Mouse (Mus musculus): ENCODE results near the gene Pard3. TPM values are rescaled to one million over a fixed set of nuclear protein-coding genes. Genes with fewer than 3 reads are reported as not detected.

The Pard3 gene
- polyA plus RNA-seq, 1 experiment, result 13.2 TPM

- Histone ChIP-seq H3K27ac (ENCODE audit: insufficient read depth, low read length) (no peak overlapping the region), H3K4me3 (replicated peaks; ENCODE audit: insufficient read depth, low read depth, low read length) (no peak overlapping the region), H3K27me3 (ENCODE audit: control insufficient read depth, insufficient read depth, low read length) (no peaks in the 10 kb centered on the region; the same call in 1 of the 2 replicates), H3K4me1 (ENCODE audit: control insufficient read depth, insufficient read depth, low read length) (no peaks in the 10 kb centered on the region)
- WGBS, result 76% methylated on average over 4 of the region's 4 CpGs
- no peak for DNase-seq
- no peak for TF ChIP-seq CTCF (IDR thresholded peaks at IDR 0.05; ENCODE audit: borderline replicate concordance, insufficient read depth, low read depth, low read length)
- no peak for TF ChIP-seq POLR2A (IDR thresholded peaks at IDR 0.05; ENCODE audit: borderline replicate concordance, insufficient read depth, low read length)
Measured at GRCm38 (mm10) chr8:127250746-127251145, 187.1 kb downstream of the Pard3 start.

GRCm38 (mm10) chr8:127251476-127251875 is 187.8 kb downstream of the Pard3 start:
- DNase-seq, result no peak
- WGBS, result 99% methylated on average over 3 of the region's 3 CpGs
- Histone ChIP-seq H3K27ac (ENCODE audit: insufficient read depth, low read length) (no peak overlapping the region), H3K4me1 (ENCODE audit: control insufficient read depth, insufficient read depth, low read length) (no peaks in the 10 kb centered on the region), H3K4me3 (replicated peaks; ENCODE audit: insufficient read depth, low read depth, low read length) (no peak overlapping the region), H3K27me3 (ENCODE audit: control insufficient read depth, insufficient read depth, low read length) (no peaks in the 10 kb centered on the region; the same call in 1 of the 2 replicates)
- TF ChIP-seq CTCF (IDR thresholded peaks at IDR 0.05; ENCODE audit: borderline replicate concordance, insufficient read depth, low read depth, low read length), result no peak
- no peak for TF ChIP-seq POLR2A (IDR thresholded peaks at IDR 0.05; ENCODE audit: borderline replicate concordance, insufficient read depth, low read length)

GRCm38 (mm10) chr8:127251985-127252384 is 188.3 kb downstream of the Pard3 start:
- Histone ChIP-seq H3K27ac (ENCODE audit: insufficient read depth, low read length) (no peak overlapping the region), H3K4me1 (ENCODE audit: control insufficient read depth, insufficient read depth, low read length) (no peaks in the 10 kb centered on the region), H3K27me3 (ENCODE audit: control insufficient read depth, insufficient read depth, low read length) (no peaks in the 10 kb centered on the region; the same call in 1 of the 2 replicates), H3K4me3 (replicated peaks; ENCODE audit: insufficient read depth, low read depth, low read length) (no peak overlapping the region)
- DNase-seq, result no peak
- no peak for TF ChIP-seq POLR2A (IDR thresholded peaks at IDR 0.05; ENCODE audit: borderline replicate concordance, insufficient read depth, low read length)
- no peak for TF ChIP-seq CTCF (IDR thresholded peaks at IDR 0.05; ENCODE audit: borderline replicate concordance, insufficient read depth, low read depth, low read length)
- WGBS, result 87% methylated on average over 13 of the region's 13 CpGs

GRCm38 (mm10) chr8:127254625-127255024 is 190.9 kb downstream of the Pard3 start:
- TF ChIP-seq CTCF (IDR thresholded peaks at IDR 0.05; ENCODE audit: borderline replicate concordance, insufficient read depth, low read depth, low read length), result no peak
- no peak for TF ChIP-seq POLR2A (IDR thresholded peaks at IDR 0.05; ENCODE audit: borderline replicate concordance, insufficient read depth, low read length)
- H3K4me1 ChIP-seq (ENCODE audit: control insufficient read depth, insufficient read depth, low read length), result no peaks in the 10 kb centered on the region
- DNase-seq, result no peak
- no peak overlapping the region for H3K27ac ChIP-seq (ENCODE audit: insufficient read depth, low read length)
- no peaks in the 10 kb centered on the region; the same call in 1 of the 2 replicates for H3K27me3 ChIP-seq (ENCODE audit: control insufficient read depth, insufficient read depth, low read length)
- WGBS, result 89% methylated on average over 7 of the region's 7 CpGs
- H3K4me3 ChIP-seq (replicated peaks; ENCODE audit: insufficient read depth, low read depth, low read length), result no peak overlapping the region

- Histone ChIP-seq H3K4me1 (ENCODE audit: control insufficient read depth, insufficient read depth, low read length) (no peaks in the 10 kb centered on the region), H3K27ac (ENCODE audit: insufficient read depth, low read length) (no peak overlapping the region), H3K27me3 (ENCODE audit: control insufficient read depth, insufficient read depth, low read length) (no peaks in the 10 kb centered on the region; the same call in 1 of the 2 replicates), H3K4me3 (replicated peaks; ENCODE audit: insufficient read depth, low read depth, low read length) (no peak overlapping the region)
- DNase-seq, result no peak
- WGBS, result 97% methylated on average over 3 of the region's 3 CpGs
- TF ChIP-seq POLR2A (IDR thresholded peaks at IDR 0.05; ENCODE audit: borderline replicate concordance, insufficient read depth, low read length) (no peak), CTCF (IDR thresholded peaks at IDR 0.05; ENCODE audit: borderline replicate concordance, insufficient read depth, low read depth, low read length) (no peak)
Measured at GRCm38 (mm10) chr8:127257086-127257485, 193.4 kb downstream of the Pard3 start.

GRCm38 (mm10) chr8:127261051-127261450 is 197.4 kb downstream of the Pard3 start:
- Histone ChIP-seq H3K27me3 (ENCODE audit: control insufficient read depth, insufficient read depth, low read length) (no peaks in the 10 kb centered on the region), H3K27ac (ENCODE audit: insufficient read depth, low read length) (no peak overlapping the region), H3K4me1 (ENCODE audit: control insufficient read depth, insufficient read depth, low read length) (no peaks in the 10 kb centered on the region), H3K4me3 (replicated peaks; ENCODE audit: insufficient read depth, low read depth, low read length) (no peak overlapping the region)
- DNase-seq, result no peak
- WGBS, result 97% methylated on average over 6 of the region's 6 CpGs
- TF ChIP-seq POLR2A (IDR thresholded peaks at IDR 0.05; ENCODE audit: borderline replicate concordance, insufficient read depth, low read length), result no peak
- TF ChIP-seq CTCF (IDR thresholded peaks at IDR 0.05; ENCODE audit: borderline replicate concordance, insufficient read depth, low read depth, low read length), result no peak

GRCm38 (mm10) chr8:127262026-127262425 is 198.3 kb downstream of the Pard3 start:
- WGBS, result 90% methylated on average over 7 of the region's 7 CpGs

GRCm38 (mm10) chr8:127262436-127262835 is 198.7 kb downstream of the Pard3 start:
- Histone ChIP-seq H3K4me1 (ENCODE audit: control insufficient read depth, insufficient read depth, low read length) (no peaks in the 10 kb centered on the region), H3K4me3 (replicated peaks; ENCODE audit: insufficient read depth, low read depth, low read length) (no peak overlapping the region), H3K27me3 (ENCODE audit: control insufficient read depth, insufficient read depth, low read length) (no peaks in the 10 kb centered on the region), H3K27ac (ENCODE audit: insufficient read depth, low read length) (no peak overlapping the region)
- WGBS, result 76% methylated on average over 3 of the region's 3 CpGs
- no peak for TF ChIP-seq CTCF (IDR thresholded peaks at IDR 0.05; ENCODE audit: borderline replicate concordance, insufficient read depth, low read depth, low read length)
- no peak for TF ChIP-seq POLR2A (IDR thresholded peaks at IDR 0.05; ENCODE audit: borderline replicate concordance, insufficient read depth, low read length)
- DNase-seq, result no peak

More at GRCm38 (mm10) chr8:127262026-127262425, 198.3 kb downstream of the Pard3 start:
- Histone ChIP-seq H3K4me3 (replicated peaks; ENCODE audit: insufficient read depth, low read depth, low read length) (no peak overlapping the region), H3K27me3 (ENCODE audit: control insufficient read depth, insufficient read depth, low read length) (no peaks in the 10 kb centered on the region), H3K4me1 (ENCODE audit: control insufficient read depth, insufficient read depth, low read length) (no peaks in the 10 kb centered on the region), H3K27ac (ENCODE audit: insufficient read depth, low read length) (no peak overlapping the region)
- TF ChIP-seq POLR2A (IDR thresholded peaks at IDR 0.05; ENCODE audit: borderline replicate concordance, insufficient read depth, low read length) (no peak), CTCF (IDR thresholded peaks at IDR 0.05; ENCODE audit: borderline replicate concordance, insufficient read depth, low read depth, low read length) (no peak)
- no peak for DNase-seq

Data from cerebellum, adult 2 months (tissue).